Comparison of ENCODE assay signal across 8 mouse cellular contexts in the genomic region with DNA sequence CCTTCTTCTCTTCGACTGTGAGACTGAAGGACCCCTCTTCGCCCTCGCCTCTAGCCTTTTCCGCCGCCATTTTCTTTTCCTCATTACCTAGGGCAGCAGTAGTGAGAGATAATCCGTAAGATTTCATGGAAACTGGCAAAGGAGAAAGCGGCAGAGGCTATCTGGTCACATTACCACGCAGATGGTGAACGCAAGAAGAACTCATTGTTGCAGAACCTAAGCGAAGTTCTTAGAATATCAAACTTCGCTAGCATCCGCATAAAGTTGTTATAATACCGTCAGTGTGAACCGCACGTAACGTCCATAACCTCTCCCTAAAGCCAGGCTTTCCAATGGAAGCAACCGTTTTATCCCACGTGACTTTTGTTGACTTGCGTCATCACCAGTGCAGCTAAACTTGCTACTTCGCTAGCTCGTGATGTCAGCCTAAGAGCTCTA. TPM values are rescaled to one million over a fixed set of nuclear protein-coding genes. Genes with fewer than 3 reads are reported as not detected.
A peak's percentile ranks its signal among the peaks of the same experiment; 100 is the strongest.
DNase-seq lines count a peak whose midpoint lies in the region; ATAC-seq lines count a peak whose summit lies in the region.

A gene (minus strand): TSS at position 334 of the 438 bp plus-strand sequence.

- peak within 1 kb of the TSS; percentile 40 for H3K4me3 ChIP-seq in embryonic facial prominence, embryonic 14.5 days (ENCODE audit: low read depth, low read length)
- H3K4me3 ChIP-seq in heart, embryonic 13.5 days: peak within 1 kb of the TSS; percentile 55

- DNase-seq in adrenal gland, postnatal 10 days: peak; percentile 78
- DNase-seq in adrenal gland, adult 8-10 months: no peak
- peak; percentile 48 for DNase-seq in WW6 (ENCODE audit: low read depth, low spot score)
- DNase-seq in embryonic facial prominence, embryonic 14.5 days (ENCODE audit: low spot score): peak; percentile 92
- peak; percentile 86 for DNase-seq in kidney, postnatal 14 days
- DNase-seq in retina, postnatal 7 days (ENCODE audit: low read depth, low spot score): peak; percentile 42

- H3K27ac ChIP-seq in embryonic facial prominence, embryonic 14.5 days (replicated peaks; ENCODE audit: low read depth, low read length): peak within 1 kb of the TSS; percentile 83
- H3K27ac ChIP-seq in heart, embryonic 13.5 days (replicated peaks): peak within 1 kb of the TSS; percentile 73

- peak within 1 kb of the TSS; percentile 44 for H3K4me2 ChIP-seq in embryonic facial prominence, embryonic 14.5 days (ENCODE audit: low read depth, low read length)
- H3K4me2 ChIP-seq in heart, embryonic 13.5 days: peak within 1 kb of the TSS; percentile 59

- 4% methylated on average over 17 of the region's 21 CpGs for WGBS in embryonic facial prominence, embryonic 14.5 days
- 1% methylated on average over 19 of the region's 21 CpGs for WGBS in heart, embryonic 13.5 days

- ATAC-seq in embryonic facial prominence, embryonic 14.5 days (ENCODE audit: low read depth): peak; percentile 91
- ATAC-seq in heart, embryonic 13.5 days (ENCODE audit: extremely low read depth, insufficient number of reproducible peaks, low FRiP score, low TSS enrichment): peak; percentile 76; the same call in 1 of the 2 replicates
- peak; percentile 96 for ATAC-seq in megakaryocyte, adult 5-6 weeks (ENCODE audit: poor library complexity, severe bottlenecking)

- H3K9ac ChIP-seq in embryonic facial prominence, embryonic 14.5 days (ENCODE audit: low read depth, low read length): peak within 1 kb of the TSS; percentile 62
- H3K9ac ChIP-seq in heart, embryonic 13.5 days: peak within 1 kb of the TSS; percentile 78

- H3K4me1 ChIP-seq in embryonic facial prominence, embryonic 14.5 days (ENCODE audit: control insufficient read depth, insufficient read depth, low read length): no peaks in the 10 kb centered on the region
- H3K4me1 ChIP-seq in heart, embryonic 13.5 days: no peaks in the 10 kb centered on the region

- no peaks in the 10 kb centered on the region for H3K9me3 ChIP-seq in embryonic facial prominence, embryonic 14.5 days (ENCODE audit: control insufficient read depth, low read length)
- no peaks in the 10 kb centered on the region for H3K9me3 ChIP-seq in heart, embryonic 13.5 days

- no peaks in the 10 kb centered on the region for H3K36me3 ChIP-seq in embryonic facial prominence, embryonic 14.5 days (ENCODE audit: control insufficient read depth, insufficient read depth, low read length)
- H3K36me3 ChIP-seq in heart, embryonic 13.5 days: no peaks in the 10 kb centered on the region

- no peaks in the 10 kb centered on the region for H3K27me3 ChIP-seq in embryonic facial prominence, embryonic 14.5 days (replicated peaks; ENCODE audit: control insufficient read depth, insufficient read depth, low read length)
- no peaks in the 10 kb centered on the region for H3K27me3 ChIP-seq in heart, embryonic 13.5 days (replicated peaks)

RNA-seq across cellular contexts. Expression of the gene that starts here (rescaled TPM):
- total RNA-seq in adrenal gland, postnatal 10 days (2021): 10 to 100 TPM in 1 of 2 experiments, not detected in 1; 26.4 TPM
- 10 to 100 TPM in 2 of 4 experiments, not detected in 2; 40.5 to 49.4 TPM for total RNA-seq in adrenal gland, adult 8-10 months (2022)
- 18.7 and 18.9 TPM in 2 replicates for polyA plus RNA-seq in embryonic facial prominence, embryonic 14.5 days (2014; fragmentation: Nextera tagmentation; extraction: Ambion mirVana)
- polyA plus RNA-seq in heart, embryonic 13.5 days (2015; fragmentation: Nextera tagmentation; extraction: Ambion mirVana): 6.7 and 8.6 TPM in 2 replicates
- total RNA-seq in megakaryocyte, adult 5-6 weeks (2015): 13.3 and 20.3 TPM in 2 replicates
- total RNA-seq in megakaryocyte, adult 5-6 weeks (2017): 18.4 and 21.5 TPM in 2 replicates
